Mouse (Mus musculus) natural killer cell, adult 2 months (primary cell): ENCODE measurements around the gene 1810009A15Rik.
"Not testable (repeated sequence)": the region's sequence is repeated elsewhere in the genome, so short reads cannot be mapped to it uniquely, and the experiment has no call there.

Source experiments
- DNase-seq, 2 experiments: peaks; one replicate each; pipeline ENCODE4 v3.0.0; 2022; ENCODE audit warnings: low spot score in 2 of 2

Gene 1810009A15Rik

GRCm38 (mm10) chr19:8888511-8889385 is at the start of gene 1810009A15Rik, which contains the start of gene Gm49416:
1810009A15Rik (plus strand) TSS chr19:8888853.
Gm49416 (plus strand) TSS chr19:8888926.
- DNase-seq = peak; percentile 91 to 93

- no peak for DNase-seq
Measured at GRCm38 (mm10) chr19:8839103-8839907, 49.3 kb upstream of the 1810009A15Rik start, which contains the start of gene Gng3. Gng3 (minus strand) TSS chr19:8839194.

- DNase-seq = peak; percentile 58 to 65
Measured at GRCm38 (mm10) chr19:8839908-8840791, 48.5 kb upstream of the 1810009A15Rik start.

DNA sequence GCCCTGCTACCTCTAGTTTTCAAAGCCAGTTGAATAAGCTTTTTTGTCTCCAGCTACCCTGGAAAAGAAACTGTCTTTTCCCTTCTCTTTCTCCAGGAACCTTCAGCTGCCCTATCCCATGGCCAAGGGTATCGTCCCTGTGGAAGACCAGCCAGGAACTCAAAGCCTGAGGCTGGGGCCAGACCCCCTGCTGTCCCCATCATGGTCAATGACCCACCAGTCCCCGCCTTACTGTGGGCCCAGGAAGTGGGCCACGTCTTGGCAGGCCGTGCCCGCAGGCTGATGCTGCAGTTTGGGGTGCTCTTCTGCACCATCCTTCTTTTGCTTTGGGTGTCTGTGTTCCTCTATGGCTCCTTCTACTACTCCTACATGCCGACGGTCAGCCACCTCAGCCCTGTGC is 47.6 kb upstream of the 1810009A15Rik start:
- DNase-seq = no peak

DNA sequence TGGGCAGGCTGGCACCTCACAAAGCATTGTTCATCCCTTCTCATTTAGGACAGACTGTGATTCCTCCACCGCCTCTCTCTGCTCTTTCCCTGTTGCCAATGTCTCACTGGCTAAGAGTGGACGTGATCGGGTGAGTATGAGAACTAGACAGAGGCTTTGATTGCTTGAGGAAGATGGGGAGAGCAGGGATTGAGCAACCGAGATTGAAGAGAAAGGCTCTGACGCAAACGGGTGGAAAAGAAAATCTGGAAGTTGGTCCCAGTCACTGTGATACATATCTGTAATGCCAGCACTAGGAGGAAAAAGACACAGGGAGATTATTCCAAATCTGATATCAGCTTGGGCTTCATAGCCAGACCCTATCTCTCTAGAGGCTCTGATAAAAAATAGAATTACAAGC is 45.7 kb upstream of the 1810009A15Rik start:
- no peak for DNase-seq

- peak; percentile 73 to 81 for DNase-seq
Measured at GRCm38 (mm10) chr19:8844371-8845129, 44.1 kb upstream of the 1810009A15Rik start.

DNA sequence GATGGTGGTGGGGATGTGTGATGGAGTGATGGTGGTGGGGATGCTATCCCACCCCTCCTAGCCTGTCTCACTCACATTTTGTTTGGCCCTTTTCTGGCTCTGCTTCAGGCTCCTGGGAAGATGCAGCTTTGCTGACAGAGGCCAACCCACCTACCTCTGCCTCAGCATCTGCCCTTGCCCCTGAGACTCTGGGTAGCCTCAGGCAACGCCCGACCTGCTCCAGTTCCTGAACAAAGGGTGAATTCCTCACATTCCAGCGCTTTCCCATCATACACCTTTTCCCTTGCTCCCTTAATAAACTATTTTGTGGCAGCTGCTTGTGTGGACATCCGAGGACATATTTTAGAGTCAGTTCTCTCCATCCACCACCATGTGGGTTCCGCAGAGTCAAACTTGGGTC is 40.3 kb upstream of the 1810009A15Rik start:
- DNase-seq = no peak

- DNase-seq = no peak
Measured at GRCm38 (mm10) chr19:8850402-8850901, 38.2 kb upstream of the 1810009A15Rik start, which contains the start of gene Lrrn4cl. Lrrn4cl (plus strand) TSS chr19:8850768.

DNA sequence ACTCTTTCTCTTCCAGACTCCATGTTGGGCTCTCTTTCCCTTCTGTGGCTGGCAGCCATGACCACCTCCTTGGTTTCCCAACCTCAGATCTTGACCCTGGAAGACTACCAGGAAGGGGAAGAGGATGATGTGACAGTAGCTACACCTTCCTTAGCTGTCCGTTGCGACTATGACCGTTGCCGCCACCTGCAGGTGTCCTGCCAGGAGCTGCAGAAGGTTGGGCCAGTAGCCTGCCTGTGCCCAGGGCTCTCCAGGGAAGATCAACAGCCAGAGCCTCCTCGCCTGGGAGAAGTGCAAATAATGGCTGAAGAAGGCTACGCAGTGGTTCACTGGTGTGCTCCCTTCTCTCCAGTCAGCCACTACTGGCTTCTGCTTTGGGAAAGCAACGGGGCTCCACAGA is 37.0 kb upstream of the 1810009A15Rik start:
- no peak for DNase-seq

DNA sequence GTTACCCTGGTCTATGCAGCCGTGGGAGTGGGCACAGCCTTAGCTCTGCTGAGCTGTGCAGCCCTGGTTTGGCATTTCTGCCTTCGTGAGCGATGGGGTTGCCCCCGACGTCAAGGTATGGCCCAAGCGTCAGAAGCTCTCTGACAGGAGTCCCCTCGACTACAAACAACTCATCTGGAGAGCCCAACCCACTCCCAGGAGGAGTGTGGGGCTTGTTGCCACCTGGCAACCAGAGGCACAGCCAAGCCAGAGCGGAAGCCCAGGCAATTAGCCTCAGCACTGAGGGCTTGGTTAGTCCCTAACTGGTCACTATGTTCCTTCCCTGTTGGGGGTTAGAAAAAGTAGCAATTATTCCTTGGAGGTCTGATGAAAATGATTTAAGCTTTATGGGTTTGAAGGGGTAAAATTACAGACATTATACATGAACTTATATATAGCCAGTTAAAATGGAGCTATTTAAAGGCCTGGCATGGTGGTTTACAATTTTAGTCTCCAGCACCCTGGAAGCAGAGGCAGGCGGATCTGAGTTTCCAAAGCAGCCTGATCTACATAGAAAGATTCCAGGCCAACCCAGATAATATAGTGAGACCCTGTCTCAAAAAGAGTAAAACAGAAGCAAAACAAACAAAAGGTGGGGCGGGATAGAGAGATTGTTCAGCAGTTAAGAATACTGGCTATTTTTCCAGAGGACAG is 36.3 kb upstream of the 1810009A15Rik start:
- DNase-seq = no peak

DNA sequence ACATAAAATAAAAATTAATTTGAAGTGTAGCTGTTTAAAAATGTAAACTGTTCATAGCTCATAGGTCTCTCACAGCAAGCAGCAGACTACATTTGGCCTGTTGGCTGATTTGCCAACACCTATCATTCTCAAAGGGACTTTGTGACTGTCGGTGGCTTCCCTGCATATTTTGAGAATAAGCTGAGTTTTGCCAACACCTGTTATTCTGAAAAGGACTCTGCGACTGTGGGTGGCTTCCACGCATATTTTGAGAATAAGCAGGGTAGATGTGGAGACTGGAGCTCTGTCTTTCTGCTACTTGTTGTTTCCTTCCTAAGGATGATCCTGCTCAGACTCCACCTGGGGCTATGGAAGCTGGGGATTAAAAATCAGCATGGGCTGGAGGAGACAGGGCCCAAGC is 35.5 kb upstream of the 1810009A15Rik start:
- no peak for DNase-seq

DNA sequence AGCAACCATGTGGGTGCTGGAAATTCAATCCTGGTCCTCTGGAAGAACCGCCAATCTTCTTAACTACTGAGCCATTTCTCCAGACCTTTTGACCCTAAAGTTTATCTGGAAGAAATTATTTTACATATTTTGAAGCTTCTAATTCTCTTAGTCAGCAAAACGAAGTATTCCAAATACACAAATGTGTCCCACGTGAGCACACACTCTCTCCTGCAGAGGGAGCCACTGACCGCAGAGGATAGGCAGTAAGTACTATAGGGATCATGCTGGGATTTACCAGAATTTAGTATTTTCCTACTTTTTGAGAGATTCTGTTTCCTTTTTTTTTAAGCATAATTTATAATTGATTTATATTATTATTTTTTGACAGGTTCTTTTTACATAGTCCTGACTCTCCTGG is 31.0 kb upstream of the 1810009A15Rik start:
- DNase-seq = no peak

- peak; percentile 33 to 44 for DNase-seq
Measured at GRCm38 (mm10) chr19:8859018-8859417, 29.6 kb upstream of the 1810009A15Rik start.

DNA sequence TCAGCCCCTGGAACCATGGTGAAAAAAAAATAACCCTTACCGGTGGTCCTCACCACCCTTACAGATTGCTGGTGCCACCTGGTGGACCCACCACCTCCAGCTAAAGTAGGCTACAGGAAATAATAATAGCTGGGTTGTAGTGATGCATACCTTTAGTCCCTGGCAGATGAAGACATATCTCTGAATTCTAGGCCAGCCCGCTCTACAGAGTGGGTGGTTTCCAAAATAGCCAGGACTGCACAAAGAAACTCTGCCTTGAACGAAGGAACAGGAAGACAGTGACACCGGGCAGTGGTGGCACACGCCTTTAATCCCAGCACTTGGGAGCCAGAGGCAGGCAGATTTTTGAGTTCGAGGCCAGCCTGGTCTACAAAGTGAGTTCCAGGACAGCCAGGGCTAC is 24.4 kb upstream of the 1810009A15Rik start:
- no peak for DNase-seq

- DNase-seq = not testable (repeated sequence)
Measured at GRCm38 (mm10) chr19:8870381-8870780, 18.3 kb upstream of the 1810009A15Rik start.

DNA sequence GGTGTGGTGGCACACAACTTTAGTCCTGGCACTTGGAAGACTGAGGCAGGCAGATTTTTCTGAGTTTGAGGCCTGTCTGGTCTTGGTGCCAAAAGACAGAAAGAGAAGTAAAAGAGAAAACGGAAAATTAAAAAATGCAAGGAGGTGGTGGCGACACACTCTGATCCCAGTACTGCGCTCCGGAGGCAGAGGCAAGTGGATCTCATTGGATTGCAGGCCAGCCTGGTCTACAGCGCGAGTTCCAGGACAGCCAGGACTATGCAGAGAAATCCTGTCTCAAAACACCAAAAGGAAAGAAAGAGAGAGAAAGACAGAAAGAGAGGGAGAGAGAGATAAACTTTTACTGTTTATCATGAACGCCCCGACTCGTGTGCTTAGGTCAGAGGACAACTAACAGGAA is 17.8 kb upstream of the 1810009A15Rik start:
- no peak for DNase-seq

DNA sequence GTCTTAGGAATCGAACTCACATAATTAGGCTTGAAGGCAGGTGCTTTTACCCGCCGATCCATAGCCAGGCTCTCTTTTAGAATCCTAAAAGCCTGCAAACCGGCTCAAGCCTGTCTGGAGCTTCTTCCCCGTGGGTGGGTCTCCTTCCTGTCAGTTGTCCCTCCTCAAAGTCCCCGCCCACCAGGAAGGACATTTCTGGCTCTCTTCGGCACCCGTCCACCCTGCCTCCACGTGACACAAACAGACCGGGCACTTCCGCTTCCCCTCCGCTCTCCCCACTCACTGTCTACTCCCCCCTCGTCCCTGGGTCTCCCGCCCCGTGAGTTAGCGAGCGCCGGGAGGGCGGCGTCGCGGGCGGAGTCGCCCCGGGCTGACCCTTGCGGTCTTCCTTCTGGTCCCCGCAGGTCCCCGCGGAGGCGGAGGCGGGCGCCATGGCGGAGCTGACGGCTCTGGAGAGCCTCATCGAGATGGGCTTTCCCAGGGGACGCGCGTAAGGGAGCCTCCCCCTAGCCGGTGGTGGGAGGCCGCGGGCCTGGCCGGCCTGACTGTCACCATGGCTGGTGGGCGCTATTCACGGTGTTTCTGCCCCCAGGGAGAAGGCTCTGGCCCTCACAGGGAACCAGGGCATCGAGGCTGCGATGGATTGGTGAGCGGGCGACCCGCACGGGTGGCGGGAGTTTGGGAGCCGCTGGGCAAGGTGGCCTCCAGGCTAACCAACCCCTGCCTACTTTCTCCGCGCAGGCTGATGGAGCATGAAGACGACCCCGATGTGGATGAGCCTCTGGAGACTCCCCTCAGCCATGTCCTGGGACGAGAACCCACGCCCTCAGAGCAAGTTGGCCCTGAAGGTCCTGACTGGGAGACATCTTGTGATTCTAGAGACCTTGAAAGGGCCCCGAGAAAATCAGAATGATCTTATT is 17.1 kb upstream of the 1810009A15Rik start, which contains the start of gene Ubxn1:
Gene Ubxn1, plus strand, starts transcription at position 230 of the 920 bp plus-strand sequence.
- DNase-seq = peak; percentile 94 to 95

DNA sequence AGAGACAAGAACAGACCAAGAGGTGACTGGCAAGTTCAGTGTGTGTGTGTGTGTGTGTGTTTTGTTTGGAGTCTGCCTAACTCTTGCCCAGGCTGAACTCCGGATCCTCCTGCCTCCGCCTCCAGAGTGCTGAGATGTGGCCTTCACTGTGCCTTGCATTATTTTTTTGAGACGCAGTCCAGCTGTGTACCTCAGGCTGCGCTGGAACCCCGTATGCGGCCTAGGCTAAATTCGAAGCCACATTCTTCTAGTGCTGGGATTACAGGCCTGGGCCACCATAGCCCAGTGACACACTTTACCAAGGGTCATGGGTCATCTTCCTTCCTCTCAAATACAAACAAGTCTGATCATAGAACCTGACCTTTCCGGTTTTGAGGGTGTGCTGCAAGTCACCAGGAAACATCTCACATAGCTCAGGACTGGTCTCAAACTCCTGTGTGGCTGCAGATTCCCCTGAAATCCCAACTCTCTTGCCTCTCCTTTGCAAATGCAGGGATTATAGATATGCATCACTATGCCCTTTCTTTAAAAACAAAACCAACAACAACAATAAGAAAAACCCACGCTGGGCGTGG is 16.3 kb upstream of the 1810009A15Rik start:
- no peak for DNase-seq
